Mouse (Mus musculus) brain, adult 2 months (tissue): ENCODE data around the gene Gpr37l1.

Experiments
- DNase-seq: peaks from one replicate; pipeline ENCODE4 v3.0.0; 2011; ENCODE audit warnings: low read depth, low spot score

Gene Gpr37l1

DNA sequence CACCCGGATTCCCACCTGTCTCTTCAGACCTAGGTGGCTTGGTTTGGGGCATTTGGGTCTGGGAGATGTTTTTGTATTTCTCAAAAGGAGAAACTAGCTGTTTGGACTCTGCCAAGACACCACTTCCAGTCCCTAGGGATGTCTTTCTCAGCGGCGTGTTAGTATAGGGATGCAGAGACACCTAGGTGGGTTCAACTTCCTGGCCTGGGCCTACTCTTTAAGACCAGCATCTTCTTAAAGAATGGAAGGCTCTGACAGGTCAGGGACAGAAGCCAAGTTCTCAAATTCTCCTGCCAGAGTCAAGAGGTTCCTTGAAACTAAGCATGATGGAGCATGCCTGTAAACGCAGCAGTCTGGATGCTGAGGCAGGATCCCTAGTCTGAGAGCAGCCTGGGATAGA lies 19.0 kb downstream of the Gpr37l1 start:
- peak; percentile 37 for DNase-seq

DNA sequence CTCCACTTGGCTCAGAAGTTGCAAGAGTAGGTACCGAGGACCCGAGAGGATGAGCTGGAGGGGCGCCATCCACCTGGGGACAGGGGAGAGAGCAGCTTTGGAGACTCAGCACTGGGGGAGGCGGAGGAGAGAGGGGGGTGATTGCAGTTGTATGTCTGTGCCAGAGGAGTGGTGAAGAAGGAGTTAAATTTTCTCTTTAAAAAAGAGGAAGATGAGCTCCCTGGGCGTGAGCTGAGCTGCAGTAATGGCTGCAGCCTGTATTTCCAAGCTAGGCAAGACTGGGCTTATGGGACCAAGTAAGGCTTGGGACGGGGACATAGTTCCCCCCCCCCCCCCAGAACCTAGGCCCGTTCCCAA lies 19.8 kb downstream of the Gpr37l1 start:
- DNase-seq: no peak

DNA sequence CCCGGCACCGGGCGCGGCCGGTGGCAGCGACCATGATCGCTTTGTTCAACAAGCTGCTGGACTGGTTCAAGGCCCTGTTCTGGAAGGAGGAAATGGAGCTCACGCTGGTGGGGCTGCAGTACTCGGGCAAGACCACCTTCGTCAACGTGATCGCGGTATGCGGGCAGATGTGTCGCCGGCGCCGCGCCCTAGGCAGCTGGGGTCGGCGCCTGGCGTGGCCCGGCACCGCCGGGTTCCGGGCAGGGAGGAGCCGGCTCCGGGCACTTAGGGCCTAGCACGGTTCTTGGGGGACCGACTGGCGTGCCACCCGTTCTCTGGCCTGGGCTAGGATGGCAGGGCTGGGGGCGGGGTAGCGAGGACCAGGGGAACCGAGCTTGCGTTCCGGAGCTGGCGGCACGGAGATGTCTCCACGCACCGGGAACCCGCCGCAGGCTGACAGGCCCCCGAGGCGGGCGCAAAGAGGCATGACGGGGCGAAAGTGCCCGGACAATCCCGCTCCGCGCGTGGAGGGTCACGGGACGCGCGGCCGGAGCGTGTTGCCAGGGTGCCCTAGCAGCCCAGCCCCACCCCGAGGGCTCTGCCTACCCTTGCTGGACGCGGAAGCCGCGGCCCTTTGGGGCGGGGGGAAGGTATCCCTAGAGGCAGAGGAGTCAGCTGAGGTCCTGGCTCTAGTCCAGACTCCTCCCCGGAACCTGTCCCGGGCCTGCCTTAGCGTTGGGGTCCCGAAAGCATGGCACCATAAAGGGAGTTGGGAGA lies 20.4 kb downstream of the Gpr37l1 start:
- DNase-seq: peak; percentile 87

DNA sequence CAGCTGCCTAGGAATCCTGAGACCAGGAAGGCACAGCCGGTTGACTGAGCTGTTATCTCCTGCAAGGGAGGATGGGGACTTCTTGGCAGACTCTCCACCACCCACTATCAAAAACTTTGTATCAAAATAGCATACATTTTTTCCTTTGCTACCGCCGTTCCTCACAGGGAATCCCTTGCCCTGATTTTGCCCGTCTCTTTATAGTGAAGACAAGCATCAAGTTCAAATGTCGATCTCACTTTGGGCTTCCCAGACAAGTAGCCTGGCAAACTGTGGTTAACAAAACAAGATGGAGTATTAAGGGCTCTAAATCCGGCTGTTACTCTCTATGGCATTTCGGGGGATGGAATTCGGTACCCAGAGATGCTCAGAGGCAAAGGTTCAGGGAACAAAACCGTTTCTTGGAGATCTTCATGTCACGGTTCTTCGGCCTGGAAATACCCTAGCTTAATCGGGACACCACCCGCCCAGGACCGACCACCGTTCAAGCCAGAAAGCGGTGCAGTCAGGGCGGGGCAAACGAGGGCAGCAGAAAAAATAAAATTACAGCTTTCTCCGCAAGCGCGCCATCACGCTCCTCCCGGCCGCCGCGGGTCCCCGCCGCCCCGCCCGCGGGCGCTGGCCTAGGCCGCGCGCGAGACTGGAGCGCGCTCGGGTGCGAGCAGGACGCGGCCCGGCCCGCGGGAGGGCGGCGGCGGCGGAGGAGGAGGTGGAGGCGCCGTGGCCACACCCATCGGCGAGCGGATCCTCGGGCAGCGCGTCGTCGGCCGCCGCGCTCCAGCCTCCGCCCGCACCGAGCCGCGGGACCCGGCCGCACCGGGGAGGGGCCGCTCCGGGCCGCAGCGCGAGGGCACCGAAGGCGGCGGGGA lies 21.2 kb downstream of the Gpr37l1 start, which contains the start of gene Arl8a:
TSS of gene Arl8a (plus strand) at position 748 of the 869 bp plus-strand sequence.
- DNase-seq: peak; percentile 93

- DNase-seq: no peak
These were observed 23.5 kb downstream of the Gpr37l1 start for GRCm38 (mm10) chr1:135143940-135144339.

DNA sequence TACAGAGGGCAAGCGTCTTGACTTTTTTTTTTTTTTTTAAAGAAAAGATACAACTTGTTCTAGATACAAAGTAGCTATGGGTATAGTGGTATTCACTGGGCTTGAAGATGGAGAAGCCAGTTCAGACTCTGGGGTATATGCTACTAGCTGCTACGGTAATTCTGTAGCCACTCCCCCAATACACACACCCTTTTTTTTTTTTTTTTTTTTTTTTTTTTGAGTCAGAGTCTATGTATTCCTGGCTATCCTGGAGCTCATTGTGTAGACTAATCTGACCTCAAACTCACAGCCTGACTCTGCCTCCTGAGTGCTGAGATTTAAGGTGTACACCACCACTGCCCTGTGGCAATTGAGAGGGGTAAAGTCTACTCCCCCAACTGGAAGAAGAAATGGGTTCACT lies 25.0 kb downstream of the Gpr37l1 start:
- DNase-seq: no peak

DNA sequence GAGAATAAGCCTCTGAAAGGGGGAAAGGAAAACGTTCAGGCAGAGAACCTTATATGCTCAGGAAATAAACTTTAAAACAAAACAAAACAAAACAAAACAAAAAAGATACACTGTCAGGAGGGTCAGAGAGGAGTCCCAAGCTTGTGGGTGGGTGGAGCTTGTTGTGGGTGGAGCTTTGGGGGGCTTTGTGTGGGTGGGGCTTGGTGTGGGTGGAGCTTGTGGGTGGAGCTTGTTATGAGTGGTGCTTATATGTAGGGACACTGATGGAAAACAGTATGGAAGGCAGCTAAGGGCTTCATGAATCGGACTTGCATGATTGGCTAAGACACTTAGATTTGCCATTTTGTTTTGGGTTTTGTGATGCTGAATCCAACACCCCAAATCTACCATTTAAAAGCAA lies 27.6 kb downstream of the Gpr37l1 start:
- no peak for DNase-seq

- peak; percentile 90 for DNase-seq
These were observed 31.0 kb downstream of the Gpr37l1 start for GRCm38 (mm10) chr1:135136500-135136899.

DNA sequence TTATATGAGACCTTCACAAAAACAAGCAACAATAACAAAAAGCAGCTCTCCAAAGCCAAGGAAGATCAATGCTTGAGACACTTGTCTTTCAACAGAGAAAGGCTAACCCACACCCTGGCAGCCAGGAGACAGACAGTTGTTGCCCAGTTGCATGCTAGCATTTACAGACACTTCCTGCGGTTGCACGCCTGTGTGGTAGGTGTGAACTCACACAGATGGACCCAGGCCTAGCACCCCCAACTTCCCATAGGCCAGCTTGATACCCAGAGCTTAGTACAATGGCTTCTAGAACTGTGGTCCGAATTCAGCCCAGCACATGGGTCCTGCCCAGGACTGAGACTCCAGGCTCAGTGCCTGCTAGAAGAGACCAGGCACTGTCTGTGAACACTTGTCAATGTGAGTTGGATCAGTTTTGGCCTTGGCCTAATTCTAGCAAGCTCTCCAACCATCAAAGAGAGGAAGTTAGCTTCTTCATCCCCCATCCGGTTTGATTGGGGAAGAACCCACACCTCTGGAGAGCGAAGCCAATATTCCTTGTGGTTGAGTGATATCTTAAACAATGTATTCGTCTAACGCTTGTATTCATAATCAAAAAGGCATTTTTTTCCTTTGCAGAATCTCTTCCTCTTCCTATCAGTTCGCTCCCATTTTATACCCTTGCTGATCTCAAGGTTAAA lies 32.2 kb downstream of the Gpr37l1 start:
- no peak for DNase-seq

DNA sequence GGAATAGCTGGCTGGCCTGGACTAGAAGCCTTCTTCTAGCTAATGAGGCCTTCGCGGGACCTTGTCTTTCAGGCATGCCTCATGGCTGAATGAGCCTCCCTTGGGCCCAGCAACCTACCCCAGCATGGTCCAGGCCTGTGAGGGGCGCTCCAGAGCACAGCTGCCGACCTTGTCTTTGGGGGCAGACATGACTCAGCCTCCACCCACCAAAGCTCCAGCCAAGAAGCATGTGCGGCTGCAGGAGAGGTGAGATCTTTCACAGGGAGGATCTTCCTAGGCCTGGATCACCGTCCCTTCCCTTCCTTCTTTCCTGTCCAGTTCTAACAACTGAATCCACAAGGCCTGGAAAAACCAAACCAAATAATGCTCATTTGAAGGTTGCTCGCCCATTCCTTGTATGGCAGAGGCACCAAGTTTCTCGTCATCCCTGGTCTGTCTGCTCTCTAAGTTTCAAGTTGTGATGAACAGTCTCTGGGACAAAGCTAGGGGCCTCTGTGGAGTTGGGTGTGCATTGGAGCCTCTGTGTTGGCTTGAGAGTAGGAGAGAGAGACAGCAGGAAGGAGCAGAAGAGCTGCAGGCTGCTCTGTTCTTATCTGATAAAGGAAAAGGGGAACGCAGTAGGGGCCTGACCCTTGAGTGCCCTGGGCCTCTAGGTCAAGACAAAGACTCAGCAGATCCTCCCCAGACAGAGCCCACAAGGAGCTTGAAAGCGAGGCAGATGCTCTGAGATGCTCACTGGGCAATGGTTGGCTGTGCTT lies 33.6 kb downstream of the Gpr37l1 start:
- DNase-seq: no peak

DNA sequence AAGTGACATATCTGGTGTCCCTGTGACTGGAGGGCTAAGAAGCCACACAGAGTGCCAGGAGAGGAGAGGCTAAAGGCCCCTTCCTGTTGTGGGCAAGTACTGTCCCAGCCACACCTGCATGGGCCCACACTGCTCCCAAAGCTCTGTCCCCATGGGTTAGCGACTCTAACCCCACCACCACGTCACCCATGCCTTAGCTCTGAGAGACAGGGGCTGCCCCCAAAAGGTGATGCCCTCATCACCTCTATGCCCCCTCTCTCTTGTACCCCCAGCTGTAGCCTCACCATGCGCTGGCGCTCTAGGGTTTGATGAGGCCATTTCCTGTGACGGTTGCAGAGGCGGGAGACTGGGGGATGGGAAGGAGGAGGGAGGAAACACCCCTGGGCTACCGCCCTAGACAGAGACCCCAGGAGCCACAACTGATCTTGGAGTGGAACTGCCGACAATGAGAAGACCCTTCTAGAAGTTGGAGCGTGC lies 34.5 kb downstream of the Gpr37l1 start:
- no peak for DNase-seq

DNA sequence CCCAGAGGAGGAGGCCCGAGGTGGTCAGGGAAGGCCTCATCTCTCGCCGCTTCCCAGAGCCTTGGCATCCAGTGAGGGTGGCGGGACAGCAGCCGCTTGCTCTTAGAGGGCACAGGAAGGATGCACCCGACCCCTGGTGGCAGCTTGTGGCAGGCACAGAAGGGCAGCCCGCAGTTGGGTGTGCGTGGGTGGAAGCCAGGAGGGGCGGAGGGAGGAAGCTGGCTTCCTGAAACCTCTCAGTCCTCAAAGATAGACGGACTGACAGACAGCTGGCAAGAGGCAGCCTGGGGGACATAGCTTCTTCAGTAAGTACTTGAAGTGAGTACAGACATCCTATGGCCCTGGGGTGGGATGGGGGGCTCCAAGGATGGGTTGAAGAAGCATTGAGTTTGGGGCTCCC lies 35.0 kb downstream of the Gpr37l1 start, which contains the start of gene Ptpn7:
TSS of gene Ptpn7 (plus strand) at position 228 of the 400 bp plus-strand sequence.
- DNase-seq: peak; percentile 79

DNA sequence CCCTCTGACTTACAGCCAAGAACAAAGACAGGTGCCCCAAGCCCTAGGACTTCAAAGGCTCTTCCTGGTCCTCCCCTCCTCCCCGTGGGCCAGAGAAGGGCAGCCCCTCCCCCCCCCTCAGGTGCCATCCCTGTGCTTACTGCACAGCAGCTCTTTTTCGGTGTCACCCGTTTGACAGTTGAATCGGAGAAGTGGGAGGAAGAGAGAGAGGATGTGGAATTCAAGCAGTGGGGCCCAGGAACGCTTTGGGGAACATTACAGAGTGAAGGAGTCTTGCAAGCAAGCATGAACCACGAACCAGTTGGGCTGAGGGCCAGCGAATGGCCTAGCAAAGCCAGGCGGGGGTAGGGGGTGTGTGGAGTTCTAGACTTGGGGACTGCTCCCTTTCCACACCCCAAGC lies 35.9 kb downstream of the Gpr37l1 start:
- DNase-seq: peak; percentile 41

DNA sequence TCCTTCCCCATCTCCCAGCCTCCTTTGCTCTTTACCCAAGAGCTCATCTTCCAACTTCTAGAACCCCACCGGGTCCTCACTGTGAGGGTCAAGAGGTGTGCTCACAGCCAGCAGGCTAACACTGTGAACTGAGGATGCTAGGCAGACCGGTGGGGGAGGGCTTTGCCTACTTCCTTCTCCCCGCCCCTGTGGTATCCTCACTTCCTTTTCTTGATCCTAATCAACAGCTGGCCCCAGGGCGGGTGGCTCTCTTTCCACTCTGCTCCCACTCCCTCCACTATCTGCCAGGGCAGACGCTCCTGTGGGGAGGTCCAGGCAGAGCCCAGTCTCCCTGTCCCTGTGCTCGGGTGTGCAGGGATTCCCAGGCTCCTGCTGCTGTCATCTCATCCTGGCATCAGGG lies 36.4 kb downstream of the Gpr37l1 start:
- no peak for DNase-seq

GRCm38 (mm10) chr1:135130376-135131018 lies 37.0 kb downstream of the Gpr37l1 start:
- no peak for DNase-seq

DNA sequence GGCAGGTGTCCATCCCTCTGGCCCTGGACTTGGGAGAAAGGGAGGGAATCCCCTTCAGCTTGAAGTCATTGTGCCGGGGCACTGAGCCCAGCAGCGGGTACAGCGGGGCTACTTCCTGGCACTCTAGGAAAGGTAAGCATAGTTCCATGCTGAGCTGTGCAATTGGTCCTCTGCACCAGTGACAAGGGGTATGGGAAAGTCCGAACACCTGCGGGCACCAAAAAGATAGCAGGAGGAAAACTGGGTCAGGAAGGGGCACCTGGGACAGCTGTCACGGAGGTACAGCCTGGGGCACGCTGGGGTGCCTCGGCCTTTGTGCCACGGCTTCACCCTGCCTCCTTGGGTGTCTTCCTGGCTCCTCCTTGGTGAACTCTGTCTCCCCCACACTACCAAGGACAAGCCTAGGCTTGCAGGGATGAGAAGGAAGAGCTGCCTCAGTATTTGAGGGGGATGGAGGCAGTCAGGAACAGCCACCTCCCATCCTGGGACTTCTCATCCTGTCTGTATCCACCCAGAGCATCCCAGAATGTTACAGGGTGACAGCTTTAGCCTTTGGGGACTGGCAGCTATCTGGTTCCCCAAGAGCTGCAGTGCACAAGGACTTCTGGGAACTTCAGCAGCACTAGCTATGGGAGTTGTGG lies 37.8 kb downstream of the Gpr37l1 start:
- peak; percentile 26 for DNase-seq

GRCm38 (mm10) chr1:135128986-135129385 lies 38.5 kb downstream of the Gpr37l1 start:
- no peak for DNase-seq

DNA sequence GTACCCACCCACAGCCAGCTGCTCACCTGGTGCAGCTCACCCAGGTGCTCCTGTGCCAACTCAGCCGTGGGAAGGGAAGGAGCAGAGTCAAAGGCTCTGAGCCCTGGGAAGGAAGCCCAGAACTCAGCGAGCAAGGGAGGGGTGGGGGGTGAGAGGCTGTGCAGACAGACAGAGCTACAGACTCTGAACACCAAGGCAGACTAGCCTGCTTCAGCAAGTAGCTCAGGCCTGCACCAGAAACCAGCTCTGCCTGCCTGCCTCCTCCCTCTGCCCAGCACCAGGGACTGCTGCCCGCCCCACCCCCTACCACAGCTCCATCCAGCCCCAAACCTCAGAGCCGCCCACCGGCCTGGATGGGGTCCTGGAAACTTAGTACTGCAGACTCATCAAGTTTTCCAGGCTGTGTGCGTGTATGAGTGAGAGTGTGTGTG lies 39.5 kb downstream of the Gpr37l1 start:
- DNase-seq: peak; percentile 60

- peak; percentile 56 for DNase-seq
These were observed 40.9 kb downstream of the Gpr37l1 start for GRCm38 (mm10) chr1:135126443-135127027.

- DNase-seq: no peak
These were observed 41.5 kb downstream of the Gpr37l1 start for GRCm38 (mm10) chr1:135125990-135126389.
